Mouse (Mus musculus) heart, embryonic 10.5 days (tissue): ENCODE data around the gene Kank4. TPM values are rescaled to one million over a fixed set of nuclear protein-coding genes. Genes with fewer than 3 reads are reported as not detected.
A peak's percentile ranks its signal among the peaks of the same experiment; 100 is the strongest.
"Not testable (repeated sequence)": the region's sequence is repeated elsewhere in the genome, so short reads cannot be mapped to it uniquely, and the experiment has no call there.

ENCODE experiments used
- DNase-seq: peaks from one replicate; pipeline ENCODE4 v3.0.0-alpha.2; 2017; ENCODE audit warnings: low spot score
- H3K27ac ChIP-seq: fragments of 300-500 bp; sonication (generic); 2 replicates; pipeline ENCODE4 v1.5.1; 2016; ENCODE audit warnings: mild to moderate bottlenecking
- H3K27me3 ChIP-seq: fragments of 300-500 bp; sonication (generic); 2 replicates; pipeline ENCODE4 v1.6.1; 2016; ENCODE audit warnings: mild to moderate bottlenecking; ENCODE audit not compliant: poor library complexity, insufficient read depth, severe bottlenecking
- H3K36me3 ChIP-seq: fragments of 300-500 bp; sonication (generic); 2 replicates; pipeline ENCODE4 v1.6.1; 2016; ENCODE audit warnings: mild to moderate bottlenecking, moderate library complexity
- H3K4me1 ChIP-seq: fragments of 300-500 bp; sonication (generic); 2 replicates; pipeline ENCODE4 v1.6.1; 2016; ENCODE audit warnings: mild to moderate bottlenecking
- H3K4me3 ChIP-seq: fragments of 300-500 bp; sonication (generic); 2 replicates; pipeline ENCODE4 v1.5.1; 2016; ENCODE audit warnings: mild to moderate bottlenecking, moderate library complexity
- H3K9me3 ChIP-seq: fragments of 300-500 bp; sonication (generic); 2 replicates; pipeline ENCODE4 v1.6.1; 2016; ENCODE audit warnings: mild to moderate bottlenecking, moderate library complexity
- WGBS: fragments of 180-500 bp; shearing (Covaris S2); methylation state at CpG from one replicate; pipeline ENCODE4 v1.1.7; 2016; 5-methylcytosine and 5-hydroxymethylcytosine counted together
- polyA plus RNA-seq: library from polyadenylated mRNA; unstranded; fragments of >200 nt; fragmentation: Nextera tagmentation; extraction: Ambion mirVana; gene quantifications from 2 replicates; pipeline ENCODE4 v1.2.1, GENCODE M21; 2016

Gene Kank4
- polyA plus RNA-seq, 1 experiment from 2014 or later, result 0.60 TPM

- Histone ChIP-seq H3K36me3 (no peaks in the 10 kb centered on the region), H3K4me3 (no peak overlapping the region), H3K27ac (no peak overlapping the region), H3K27me3 (no peaks in the 10 kb centered on the region), H3K9me3 (no peaks in the 10 kb centered on the region), H3K4me1 (peaks cover 20% of the 10 kb centered on the region)
- 84% methylated on average over 4 of the region's 4 CpGs for WGBS
- no peak for DNase-seq
Measured at GRCm38 (mm10) chr4:98845201-98845600, 27.9 kb upstream of the Kank4 start.

GRCm38 (mm10) chr4:98843906-98844597 is 26.7 kb upstream of the Kank4 start:
- Histone ChIP-seq H3K9me3 (no peaks in the 10 kb centered on the region), H3K36me3 (no peaks in the 10 kb centered on the region), H3K4me3 (no peak overlapping the region), H3K27me3 (no peaks in the 10 kb centered on the region), H3K4me1 (peaks cover 20% of the 10 kb centered on the region), H3K27ac (no peak overlapping the region)
- 71% methylated on average over 7 of the region's 7 CpGs for WGBS
- DNase-seq, result no peak

GRCm38 (mm10) chr4:98841251-98841650 is 23.9 kb upstream of the Kank4 start:
- H3K9me3 ChIP-seq, H3K27me3 ChIP-seq, DNase-seq, H3K27ac ChIP-seq, H3K4me3 ChIP-seq, H3K36me3 ChIP-seq: not testable (repeated sequence)
- 93% methylated on average over 6 of the region's 6 CpGs for WGBS
- H3K4me1 ChIP-seq, result peaks cover 17% of the 10 kb centered on the region

DNA sequence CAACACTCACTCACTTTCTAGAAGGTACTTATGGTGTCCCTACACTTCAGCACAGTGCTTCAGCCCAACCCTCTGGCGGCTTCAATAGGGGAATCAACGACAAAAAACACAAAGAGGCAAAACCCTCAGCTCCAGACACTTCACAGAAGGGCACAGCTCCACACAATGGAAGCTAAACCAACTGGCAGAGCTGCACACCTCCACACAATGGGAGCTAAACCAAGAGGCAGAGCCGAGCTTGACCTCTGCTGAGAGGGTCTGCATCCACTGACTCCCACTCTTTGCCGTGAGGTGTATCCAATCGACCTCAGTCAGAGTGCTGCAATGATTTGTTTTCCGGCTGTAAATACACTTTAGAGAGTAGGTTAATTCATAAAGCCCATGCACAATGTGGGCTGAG is 23.2 kb upstream of the Kank4 start:
- Histone ChIP-seq H3K4me1 (peaks cover 11% of the 10 kb centered on the region), H3K4me3 (no peak overlapping the region), H3K27ac (no peak overlapping the region), H3K36me3 (no peaks in the 10 kb centered on the region), H3K27me3 (no peaks in the 10 kb centered on the region), H3K9me3 (no peaks in the 10 kb centered on the region)
- DNase-seq, result no peak
- 68% methylated on average over 6 of the region's 6 CpGs for WGBS

GRCm38 (mm10) chr4:98838913-98839312 is 21.6 kb upstream of the Kank4 start:
- DNase-seq, result no peak
- Histone ChIP-seq H3K9me3 (no peaks in the 10 kb centered on the region), H3K27ac (no peak overlapping the region), H3K27me3 (no peaks in the 10 kb centered on the region), H3K36me3 (no peaks in the 10 kb centered on the region), H3K4me3 (no peak overlapping the region), H3K4me1 (peaks cover 11% of the 10 kb centered on the region)
- 90% methylated on average over 4 of the region's 4 CpGs for WGBS

DNA sequence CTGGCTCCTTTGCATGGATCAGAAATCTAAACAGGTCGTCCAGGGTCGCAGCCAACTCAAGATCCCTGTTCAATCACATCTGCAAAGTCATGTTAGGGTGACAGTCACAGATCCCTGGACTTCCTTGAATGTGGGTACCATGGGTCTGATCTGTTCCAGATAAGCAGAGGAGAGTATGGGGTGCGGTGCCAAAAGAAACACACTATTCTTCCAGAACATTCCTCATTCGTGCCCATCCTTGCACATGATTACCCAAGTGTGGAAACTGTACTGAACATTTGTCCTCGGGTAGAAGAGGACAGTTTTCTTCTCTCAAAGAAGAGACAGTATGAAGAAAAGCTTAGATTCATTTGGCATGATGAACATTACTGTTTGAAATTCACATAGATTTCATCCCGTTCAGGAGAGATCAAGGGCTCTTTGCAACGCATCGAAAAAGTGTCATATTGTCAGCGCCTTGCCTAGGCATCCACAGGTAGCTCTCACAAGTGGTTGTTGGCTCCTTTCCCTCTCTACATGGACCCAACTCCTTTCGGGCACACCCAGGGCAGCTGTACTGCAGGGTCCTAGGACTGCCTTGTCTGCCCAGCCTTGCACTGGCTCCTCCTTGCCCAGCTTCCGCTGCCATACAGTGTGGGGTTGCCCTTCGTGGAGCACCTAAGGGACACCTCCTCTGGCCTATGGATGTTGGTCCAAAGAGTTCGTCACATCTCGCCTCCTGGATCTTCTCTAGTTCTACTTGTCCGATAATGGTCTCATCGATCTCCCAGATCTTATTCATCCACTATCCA is 20.6 kb upstream of the Kank4 start:
- no peaks in the 10 kb centered on the region for H3K9me3 ChIP-seq
- no peak overlapping the region for H3K4me3 ChIP-seq
- no peaks in the 10 kb centered on the region for H3K27me3 ChIP-seq
- H3K36me3 ChIP-seq, result no peaks in the 10 kb centered on the region
- no peak overlapping the region for H3K27ac ChIP-seq
- H3K4me1 ChIP-seq, result peaks cover 11% of the 10 kb centered on the region
- 91% methylated on average over 16 of the region's 16 CpGs for WGBS
- peak; percentile 52 for DNase-seq

GRCm38 (mm10) chr4:98836519-98836918 is 19.2 kb upstream of the Kank4 start:
- 29% methylated on average over 5 of the region's 5 CpGs for WGBS
- no peaks in the 10 kb centered on the region for H3K9me3 ChIP-seq
- DNase-seq, result peak; percentile 68
- H3K27me3 ChIP-seq, result no peaks in the 10 kb centered on the region
- H3K4me1 ChIP-seq, result peaks cover 16% of the 10 kb centered on the region
- H3K36me3 ChIP-seq, result no peaks in the 10 kb centered on the region
- no peak overlapping the region for H3K27ac ChIP-seq
- H3K4me3 ChIP-seq, result no peak overlapping the region

DNA sequence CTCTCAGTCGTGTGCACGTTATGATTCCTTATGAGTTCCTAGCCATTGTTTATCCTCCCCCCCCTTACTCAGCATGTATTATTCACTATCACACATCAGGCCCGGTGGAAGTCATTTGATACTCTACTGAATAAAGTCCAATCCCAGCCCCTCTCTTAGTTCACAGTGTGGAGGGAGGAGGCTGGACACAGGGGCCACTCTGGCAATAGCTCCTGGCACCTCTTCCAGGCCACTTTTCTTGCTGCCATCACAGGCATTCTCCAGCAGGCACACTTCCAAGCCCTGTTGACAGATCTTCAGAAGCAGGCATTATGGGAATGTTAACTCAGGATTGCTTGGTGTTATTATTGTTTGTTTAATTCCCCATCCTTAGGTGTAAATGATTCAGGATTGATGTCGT is 17.4 kb upstream of the Kank4 start:
- no peaks in the 10 kb centered on the region for H3K36me3 ChIP-seq
- no peak overlapping the region for H3K27ac ChIP-seq
- no peak for DNase-seq
- H3K27me3 ChIP-seq, result no peaks in the 10 kb centered on the region
- WGBS, result 76% methylated on average over 4 of the region's 4 CpGs
- no peak overlapping the region for H3K4me3 ChIP-seq
- H3K9me3 ChIP-seq, result no peaks in the 10 kb centered on the region
- peaks cover 12% of the 10 kb centered on the region for H3K4me1 ChIP-seq

- WGBS, result 39% methylated on average over 1 of the region's 1 CpGs
- no peak for DNase-seq
- no peaks in the 10 kb centered on the region for H3K9me3 ChIP-seq
- H3K4me1 ChIP-seq, result peaks cover 18% of the 10 kb centered on the region
- no peak overlapping the region for H3K4me3 ChIP-seq
- H3K36me3 ChIP-seq, result no peaks in the 10 kb centered on the region
- no peaks in the 10 kb centered on the region for H3K27me3 ChIP-seq
- no peak overlapping the region for H3K27ac ChIP-seq
Measured at GRCm38 (mm10) chr4:98831726-98832125, 14.4 kb upstream of the Kank4 start.

- Histone ChIP-seq H3K4me1 (peaks cover 9% of the 10 kb centered on the region), H3K27ac (no peak overlapping the region), H3K9me3 (no peaks in the 10 kb centered on the region), H3K36me3 (no peaks in the 10 kb centered on the region), H3K4me3 (no peak overlapping the region), H3K27me3 (no peaks in the 10 kb centered on the region)
- 39% methylated on average over 3 of the region's 3 CpGs for WGBS
- no peak for DNase-seq
Measured at GRCm38 (mm10) chr4:98826701-98827100, 9.4 kb upstream of the Kank4 start.

GRCm38 (mm10) chr4:98823740-98824139 is 6.4 kb upstream of the Kank4 start, which contains the start of gene I0C0044D17Rik:
I0C0044D17Rik (minus strand) TSS chr4:98823840.
- H3K4me3 ChIP-seq, H3K9me3 ChIP-seq, H3K4me1 ChIP-seq, H3K36me3 ChIP-seq, DNase-seq, H3K27ac ChIP-seq: not testable (repeated sequence)
- WGBS, result 83% methylated on average over 1 of the region's 1 CpGs
- peaks cover 16% of the 10 kb centered on the region for H3K27me3 ChIP-seq

DNA sequence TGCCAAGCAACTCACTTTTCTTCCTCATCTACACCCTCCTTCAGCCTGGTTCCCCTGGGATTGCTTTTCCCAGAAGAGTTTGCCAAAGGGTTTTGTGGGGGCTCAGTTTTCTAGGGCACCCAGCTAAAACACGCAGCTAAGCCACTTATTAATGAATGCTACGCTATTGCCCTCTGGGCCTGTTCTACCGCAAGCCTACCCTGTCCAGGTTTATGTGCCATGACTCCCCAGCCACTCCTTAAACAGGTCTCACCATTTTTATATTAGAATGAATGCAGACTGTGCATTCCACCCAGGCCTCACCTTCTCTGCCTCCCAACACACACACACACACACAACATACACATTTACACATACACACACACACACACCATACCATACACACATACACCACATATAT is 5.7 kb upstream of the Kank4 start:
- no peak overlapping the region for H3K27ac ChIP-seq
- peaks cover 23% of the 10 kb centered on the region for H3K27me3 ChIP-seq
- no peaks in the 10 kb centered on the region for H3K36me3 ChIP-seq
- H3K9me3 ChIP-seq, result no peaks in the 10 kb centered on the region
- DNase-seq, result no peak
- H3K4me3 ChIP-seq, result no peak overlapping the region
- peaks cover 7% of the 10 kb centered on the region for H3K4me1 ChIP-seq
- 87% methylated on average over 3 of the region's 3 CpGs for WGBS

GRCm38 (mm10) chr4:98822478-98822877 is 5.1 kb upstream of the Kank4 start:
- WGBS, result 48% methylated on average over 3 of the region's 3 CpGs
- Histone ChIP-seq H3K36me3 (no peaks in the 10 kb centered on the region), H3K4me1 (peaks cover 2% of the 10 kb centered on the region), H3K4me3 (no peak overlapping the region), H3K9me3 (no peaks in the 10 kb centered on the region), H3K27ac (no peak overlapping the region), H3K27me3 (peaks cover 24% of the 10 kb centered on the region)
- DNase-seq, result no peak
